Mouse (Mus musculus) megakaryocyte, embryonic 14.5 days (primary cell): ENCODE data around the gene Eya4.

Experiments
- FLI1 ChIP-seq: IDR thresholded peaks from 2 replicates; pipeline ENCODE4 v1.6.1; 2012; ENCODE audit warnings: low read length, inconsistent platforms, mixed read lengths
- GATA1 ChIP-seq: IDR thresholded peaks from 3 replicates; pipeline ENCODE4 v1.6.1; 2012; ENCODE audit warnings: mixed read lengths, low read length, inconsistent platforms, borderline replicate concordance

GRCm38 (mm10) chr10:23060041-23060693 lies 290.4 kb downstream of the Eya4 start:
- no peak for TF ChIP-seq GATA1
- no peak for TF ChIP-seq FLI1
